Mouse (Mus musculus): Measurements from ENCODE around the gene Ass1. TPM values are rescaled to one million over a fixed set of nuclear protein-coding genes. Genes with fewer than 3 reads are reported as not detected.

Gene Ass1
- polyA plus RNA-seq, 1 experiment from 2014 or later = 10.9 TPM

- Histone ChIP-seq H3K9ac (0 out of 2 replicates have a peak overlapping the region, but pooled peaks have one; percentile 10), H3K27ac (no peak overlapping the region), H3K9me3 (no peaks in the 10 kb centered on the region), H3K4me3 (no peak overlapping the region), H3K27me3 (no peaks in the 10 kb centered on the region), H3K4me2 (replicated peaks) (no peak overlapping the region), H3K36me3 (no peaks in the 10 kb centered on the region), H3K4me1 (peaks cover 33% of the 10 kb centered on the region)
- WGBS = 41% methylated on average over 3 of the region's 3 CpGs
- ATAC-seq (ENCODE audit: low FRiP score, low read depth) = no peak
These were observed 21.1 kb upstream of the Ass1 start for GRCm38 (mm10) chr2:31448756-31449440.

GRCm38 (mm10) chr2:31449441-31449815 lies 20.6 kb upstream of the Ass1 start:
- Histone ChIP-seq H3K4me1 (peaks cover 36% of the 10 kb centered on the region), H3K9me3 (no peaks in the 10 kb centered on the region), H3K27ac (no peak overlapping the region), H3K36me3 (no peaks in the 10 kb centered on the region), H3K4me3 (no peak overlapping the region), H3K27me3 (no peaks in the 10 kb centered on the region), H3K4me2 (replicated peaks) (no peak overlapping the region), H3K9ac (no peak overlapping the region)
- ATAC-seq (ENCODE audit: low FRiP score, low read depth) = no peak
- WGBS = 49% methylated on average over 4 of the region's 4 CpGs

GRCm38 (mm10) chr2:31449902-31450301 lies 20.1 kb upstream of the Ass1 start:
- Histone ChIP-seq H3K4me3 (no peak overlapping the region), H3K27ac (no peak overlapping the region), H3K4me1 (peaks cover 41% of the 10 kb centered on the region), H3K9me3 (no peaks in the 10 kb centered on the region), H3K4me2 (replicated peaks) (no peak overlapping the region), H3K36me3 (no peaks in the 10 kb centered on the region), H3K27me3 (no peaks in the 10 kb centered on the region), H3K9ac (no peak overlapping the region)
- ATAC-seq (ENCODE audit: low FRiP score, low read depth) = no peak
- WGBS = 89% methylated on average over 4 of the region's 4 CpGs

GRCm38 (mm10) chr2:31450661-31451060 lies 19.3 kb upstream of the Ass1 start:
- Histone ChIP-seq H3K9me3 (no peaks in the 10 kb centered on the region), H3K4me3 (no peak overlapping the region), H3K27ac (no peak overlapping the region), H3K36me3 (no peaks in the 10 kb centered on the region), H3K4me1 (peaks cover 41% of the 10 kb centered on the region), H3K9ac (no peak overlapping the region), H3K4me2 (replicated peaks) (no peak overlapping the region), H3K27me3 (peaks cover 2% of the 10 kb centered on the region; the same call in 1 of the 2 replicates)
- 56% methylated on average over 3 of the region's 3 CpGs for WGBS
- ATAC-seq (ENCODE audit: low FRiP score, low read depth) = no peak

GRCm38 (mm10) chr2:31451530-31451929 lies 18.5 kb upstream of the Ass1 start:
- Histone ChIP-seq H3K36me3 (no peaks in the 10 kb centered on the region), H3K4me2 (replicated peaks) (no peak overlapping the region), H3K9ac (no peak overlapping the region), H3K9me3 (no peaks in the 10 kb centered on the region), H3K4me3 (no peak overlapping the region), H3K27me3 (peaks cover 3% of the 10 kb centered on the region; the same call in 1 of the 2 replicates), H3K27ac (no peak overlapping the region), H3K4me1 (peaks cover 41% of the 10 kb centered on the region)
- 36% methylated on average over 1 of the region's 1 CpGs for WGBS
- ATAC-seq (ENCODE audit: low FRiP score, low read depth) = no peak

GRCm38 (mm10) chr2:31453011-31453410 lies 17.0 kb upstream of the Ass1 start:
- H3K27me3 ChIP-seq = peaks cover 12% of the 10 kb centered on the region
- no peak overlapping the region for H3K27ac ChIP-seq

GRCm38 (mm10) chr2:31453559-31454177 lies 16.3 kb upstream of the Ass1 start:
- no peak overlapping the region; the same call in 1 of the 2 replicates for H3K27ac ChIP-seq
- WGBS = 41% methylated on average over 11 of the region's 11 CpGs

More at GRCm38 (mm10) chr2:31453011-31453410, 17.0 kb upstream of the Ass1 start:
- no peaks in the 10 kb centered on the region for H3K9me3 ChIP-seq
- no peaks in the 10 kb centered on the region for H3K36me3 ChIP-seq
- H3K9ac ChIP-seq = no peak overlapping the region
- no peak for ATAC-seq (ENCODE audit: low FRiP score, low read depth)
- no peak overlapping the region for H3K4me2 ChIP-seq (replicated peaks)
- H3K4me1 ChIP-seq = peaks cover 41% of the 10 kb centered on the region
- H3K4me3 ChIP-seq = no peak overlapping the region
- WGBS = 85% methylated on average over 13 of the region's 13 CpGs

GRCm38 (mm10) chr2:31454280-31454679 lies 15.7 kb upstream of the Ass1 start:
- H3K4me3 ChIP-seq = no peak overlapping the region
- 63% methylated on average over 8 of the region's 8 CpGs for WGBS
- no peak overlapping the region for H3K9ac ChIP-seq
- no peak overlapping the region for H3K4me2 ChIP-seq (replicated peaks)
- peaks cover 33% of the 10 kb centered on the region for H3K4me1 ChIP-seq
- no peaks in the 10 kb centered on the region for H3K9me3 ChIP-seq
- no peaks in the 10 kb centered on the region for H3K36me3 ChIP-seq
- no peak for ATAC-seq (ENCODE audit: low FRiP score, low read depth)
- peaks cover 25% of the 10 kb centered on the region for H3K27me3 ChIP-seq
- no peak overlapping the region for H3K27ac ChIP-seq

More at GRCm38 (mm10) chr2:31453559-31454177, 16.3 kb upstream of the Ass1 start:
- Histone ChIP-seq H3K27me3 (peaks cover 19% of the 10 kb centered on the region), H3K9me3 (no peaks in the 10 kb centered on the region), H3K36me3 (no peaks in the 10 kb centered on the region), H3K4me3 (no peak overlapping the region), H3K4me2 (replicated peaks) (no peak overlapping the region), H3K4me1 (peaks cover 39% of the 10 kb centered on the region), H3K9ac (no peak overlapping the region)
- ATAC-seq (ENCODE audit: low FRiP score, low read depth) = no peak

- Histone ChIP-seq H3K9ac (no peak overlapping the region), H3K9me3 (no peaks in the 10 kb centered on the region)
- WGBS = 83% methylated on average over 7 of the region's 7 CpGs
These were observed 14.6 kb upstream of the Ass1 start for GRCm38 (mm10) chr2:31455418-31455817.

GRCm38 (mm10) chr2:31458460-31458859 lies 11.5 kb upstream of the Ass1 start:
- WGBS = 46% methylated on average over 5 of the region's 5 CpGs
- no peaks in the 10 kb centered on the region for H3K36me3 ChIP-seq
- H3K4me3 ChIP-seq = no peak overlapping the region
- H3K9ac ChIP-seq = no peak overlapping the region
- no peak for ATAC-seq (ENCODE audit: low FRiP score, low read depth)
- H3K9me3 ChIP-seq = no peaks in the 10 kb centered on the region
- H3K4me1 ChIP-seq = peaks cover 26% of the 10 kb centered on the region
- no peak overlapping the region for H3K4me2 ChIP-seq (replicated peaks)
- peaks cover 51% of the 10 kb centered on the region for H3K27me3 ChIP-seq
- H3K27ac ChIP-seq = no peak overlapping the region

More at GRCm38 (mm10) chr2:31455418-31455817, 14.6 kb upstream of the Ass1 start:
- no peaks in the 10 kb centered on the region for H3K36me3 ChIP-seq
- no peak overlapping the region for H3K4me3 ChIP-seq
- ATAC-seq (ENCODE audit: low FRiP score, low read depth) = no peak
- H3K27me3 ChIP-seq = peaks cover 36% of the 10 kb centered on the region
- H3K4me2 ChIP-seq (replicated peaks) = no peak overlapping the region
- H3K27ac ChIP-seq = no peak overlapping the region
- peaks cover 36% of the 10 kb centered on the region for H3K4me1 ChIP-seq

- H3K4me1 ChIP-seq = peaks cover 28% of the 10 kb centered on the region
These were observed 10.7 kb upstream of the Ass1 start for GRCm38 (mm10) chr2:31458989-31459936.

More at GRCm38 (mm10) chr2:31458989-31459936, 10.7 kb upstream of the Ass1 start:
- ATAC-seq (ENCODE audit: low FRiP score, low read depth) = no peak
- peaks cover 51% of the 10 kb centered on the region for H3K27me3 ChIP-seq
- H3K36me3 ChIP-seq = no peaks in the 10 kb centered on the region
- H3K9ac ChIP-seq = no peak overlapping the region; the same call in 1 of the 2 replicates
- H3K27ac ChIP-seq = no peak overlapping the region
- H3K9me3 ChIP-seq = no peaks in the 10 kb centered on the region
- peak overlapping the region; percentile 46 for H3K4me3 ChIP-seq
- H3K4me2 ChIP-seq (replicated peaks) = peak overlapping the region; percentile 79
- WGBS = 35% methylated on average over 15 of the region's 16 CpGs

All from limb, embryonic 13.5 days (tissue).